Mouse (Mus musculus): ENCODE measurements around the gene Clec2h. TPM values are rescaled to one million over a fixed set of nuclear protein-coding genes. Genes with fewer than 3 reads are reported as not detected.
A peak's percentile ranks its signal among the peaks of the same experiment; 100 is the strongest.
"Not testable (repeated sequence)": the region's sequence is repeated elsewhere in the genome, so short reads cannot be mapped to it uniquely, and the experiment has no call there.

The Clec2h gene
- total and polyA plus RNA-seq, 3 experiments: not detected

DNA sequence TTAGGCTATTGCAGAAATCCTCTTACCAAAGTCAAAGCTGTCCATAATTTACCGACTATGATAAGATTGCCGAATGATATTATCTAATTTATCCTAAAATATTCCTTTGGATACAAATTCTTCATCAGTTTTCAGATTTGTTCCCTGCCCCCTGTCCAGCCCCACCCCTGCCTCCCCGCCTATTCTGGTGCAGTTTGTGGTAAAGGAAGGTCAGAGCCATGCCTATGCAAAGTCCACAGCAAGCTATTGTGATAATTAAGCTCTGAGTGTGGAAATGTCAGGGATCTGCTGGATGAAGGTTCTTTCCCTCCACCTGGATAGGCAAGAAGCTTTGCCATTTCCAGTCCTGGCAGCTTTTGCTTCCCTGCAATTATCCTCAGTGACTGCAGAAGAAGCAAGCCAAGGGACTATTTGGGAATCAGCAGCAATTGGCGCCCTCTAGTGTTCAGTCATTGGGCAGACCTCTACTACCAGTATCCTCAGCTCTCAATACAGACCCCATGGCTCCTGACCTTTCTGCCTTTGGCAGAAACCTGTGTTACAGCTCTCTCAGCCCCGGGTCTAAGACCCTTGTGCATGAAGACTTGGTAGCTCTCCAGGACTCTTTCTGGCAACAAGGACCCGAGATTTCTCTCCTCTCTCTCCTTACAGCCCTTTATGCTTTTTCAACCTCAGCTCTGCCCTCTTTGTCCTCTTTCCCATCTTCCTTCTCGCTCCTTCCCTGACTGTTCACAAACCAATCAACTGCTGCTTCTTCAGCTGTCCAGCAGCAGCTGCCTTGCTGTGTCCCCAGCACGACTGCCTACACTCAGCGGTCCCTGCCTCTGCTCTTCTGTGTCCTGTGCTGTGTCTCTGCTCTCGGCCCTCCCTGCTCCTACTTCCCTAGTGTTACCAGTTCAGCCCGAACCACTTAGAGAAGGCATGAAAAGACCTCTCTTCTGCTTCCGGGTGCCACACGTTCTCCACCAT, 32.1 kb upstream of the Clec2h start:
- not testable (repeated sequence) for H3K79me2 ChIP-seq (ENCODE audit: control insufficient read depth, insufficient read depth, low read length, poor library complexity); H3K9ac ChIP-seq (ENCODE audit: control insufficient read depth, low read depth, low read length, poor library complexity, severe bottlenecking); H3K9me3 ChIP-seq (replicated peaks; ENCODE audit: insufficient read depth, low read length); H3K27me3 ChIP-seq (ENCODE audit: control insufficient read depth in 1 of 2, insufficient read depth in 2 of 2, low read length in 2 of 2); H3K4me1 ChIP-seq (ENCODE audit: control insufficient read depth in 1 of 2, insufficient read depth in 2 of 2, low read length in 2 of 2); H3K36me3 ChIP-seq (ENCODE audit: control insufficient read depth in 1 of 2, insufficient read depth in 2 of 2, low read length in 2 of 2); H3K27ac ChIP-seq (ENCODE audit: control insufficient read depth, low read depth, low read length)
- peak; percentile 61 for DNase-seq (ENCODE audit: low read depth, low spot score)
- H3K4me3 ChIP-seq (ENCODE audit: control insufficient read depth in 1 of 2, insufficient read depth in 1 of 2, low read depth in 2 of 2, low read length in 2 of 2): peak overlapping the region in 1 of 2 experiments; percentile 19; a peak in 1 of 4 replicates
- TF ChIP-seq SMC3 (IDR thresholded peaks at IDR 0.05; ENCODE audit: low read depth, low read length) (peak; percentile 41; the same call in 1 of the 2 replicates), CTCF (IDR thresholded peaks at IDR 0.05 in 2 of 3, conservative IDR thresholded peaks at IDR 0.05 in 1 of 3; ENCODE audit: control insufficient read depth in 1 of 3, insufficient read depth in 1 of 3, low read depth in 2 of 3, low read length in 3 of 3, poor library complexity in 1 of 3, severe bottlenecking in 1 of 3) (peak; percentile 23 to 60 (median 53); a peak in 5 of 6 replicates), ZC3H11A (IDR thresholded peaks at IDR 0.05; ENCODE audit: low read depth, low read length) (0 out of 2 replicates have a peak, but pooled peaks have one; percentile 15), RAD21 (IDR thresholded peaks at IDR 0.05; ENCODE audit: low read depth, low read length) (peak; percentile 47)

DNA sequence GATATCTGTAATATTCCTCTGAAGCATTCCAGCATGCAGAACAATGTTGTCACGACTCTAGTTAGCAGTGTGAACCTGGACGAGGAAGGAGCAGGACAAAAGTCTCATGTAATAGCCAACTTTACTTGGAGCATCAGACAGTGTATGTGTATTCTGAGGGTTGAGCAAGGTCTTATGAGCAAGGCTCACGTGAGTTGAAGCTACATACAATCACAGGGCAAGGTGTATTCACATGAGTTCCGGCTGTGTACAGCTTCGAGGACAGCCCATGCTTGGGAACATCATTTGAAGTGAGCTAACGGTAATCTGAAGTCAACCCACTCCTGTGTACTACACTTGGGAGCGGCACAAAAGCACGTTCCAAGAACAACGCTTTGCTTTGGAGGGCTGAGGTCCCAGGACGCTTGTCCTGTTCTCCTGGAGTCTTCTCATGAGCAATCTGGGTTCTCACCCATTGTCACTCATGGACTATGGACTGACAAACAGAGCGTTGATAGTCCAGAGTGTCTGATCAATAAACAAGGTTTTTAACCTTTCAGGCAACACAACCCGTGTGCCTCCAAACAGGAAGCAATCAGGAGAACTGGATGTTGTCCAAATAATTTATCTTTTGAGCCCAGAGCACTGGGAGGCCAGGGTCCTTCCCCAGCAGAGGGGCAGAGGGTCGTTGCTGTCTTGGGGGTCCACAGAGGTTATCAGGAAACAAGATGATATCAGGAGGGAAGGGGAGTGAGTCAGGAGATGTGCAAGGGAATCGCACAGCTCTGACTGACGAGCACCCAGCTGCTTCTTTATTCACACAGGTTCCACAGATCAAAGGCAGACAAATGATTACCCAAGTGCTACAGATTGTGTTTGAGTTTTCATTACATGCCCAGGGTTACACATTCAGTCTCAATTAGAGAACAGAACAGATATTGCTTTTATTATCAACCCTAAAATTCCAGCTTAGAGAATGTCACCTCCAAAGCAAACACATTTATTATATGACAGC, 31.0 kb upstream of the Clec2h start:
- H3K36me3 ChIP-seq (ENCODE audit: control insufficient read depth in 1 of 2, insufficient read depth in 2 of 2, low read length in 2 of 2); DNase-seq (ENCODE audit: low read depth, low spot score); H3K79me2 ChIP-seq (ENCODE audit: control insufficient read depth, insufficient read depth, low read length, poor library complexity); H3K27ac ChIP-seq (ENCODE audit: control insufficient read depth, low read depth, low read length); H3K9ac ChIP-seq (ENCODE audit: control insufficient read depth, low read depth, low read length, poor library complexity, severe bottlenecking); H3K27me3 ChIP-seq (ENCODE audit: control insufficient read depth in 1 of 2, insufficient read depth in 2 of 2, low read length in 2 of 2); H3K4me1 ChIP-seq (ENCODE audit: control insufficient read depth in 1 of 2, insufficient read depth in 2 of 2, low read length in 2 of 2); H3K4me3 ChIP-seq (ENCODE audit: control insufficient read depth in 1 of 2, insufficient read depth in 1 of 2, low read depth in 2 of 2, low read length in 2 of 2); H3K9me3 ChIP-seq (replicated peaks; ENCODE audit: insufficient read depth, low read length): not testable (repeated sequence)

DNA sequence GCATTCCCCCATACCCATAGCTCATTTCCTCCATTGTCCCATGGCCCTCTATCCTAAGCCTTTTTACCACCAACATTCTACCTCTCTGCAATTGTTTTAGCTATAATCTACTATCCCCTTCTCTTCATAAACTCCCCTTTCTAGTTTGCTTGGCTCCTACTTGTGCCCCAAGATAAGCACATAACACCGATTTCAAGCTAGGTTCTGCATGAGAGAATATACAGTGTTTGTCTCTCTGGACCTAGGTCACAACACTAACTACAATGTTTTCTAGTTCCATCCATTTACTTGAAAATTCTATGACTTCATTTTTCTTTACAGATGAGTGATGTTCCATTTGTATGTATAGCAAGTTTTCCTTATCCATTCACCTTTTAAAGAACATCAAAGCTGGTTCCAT, 21.5 kb upstream of the Clec2h start:
- H3K4me1 ChIP-seq (ENCODE audit: control insufficient read depth in 1 of 2, insufficient read depth in 2 of 2, low read length in 2 of 2): no peaks in the 10 kb centered on the region
- no peak overlapping the region for H3K9ac ChIP-seq (ENCODE audit: control insufficient read depth, low read depth, low read length, poor library complexity, severe bottlenecking)
- TF ChIP-seq SIN3A (IDR thresholded peaks at IDR 0.05; ENCODE audit: low read length) (no peak), CTCF (IDR thresholded peaks at IDR 0.05 in 2 of 3, conservative IDR thresholded peaks at IDR 0.05 in 1 of 3; ENCODE audit: control insufficient read depth in 1 of 3, insufficient read depth in 1 of 3, low read depth in 2 of 3, low read length in 3 of 3, poor library complexity in 1 of 3, severe bottlenecking in 1 of 3) (no peak), JUND (IDR thresholded peaks at IDR 0.05; ENCODE audit: low read depth, low read length) (no peak), E2F4 (IDR thresholded peaks at IDR 0.05; ENCODE audit: borderline replicate concordance, low read depth, low read length) (no peak), GATA1 (IDR thresholded peaks at IDR 0.05; ENCODE audit: low read depth, low read length) (no peak), TBP (IDR thresholded peaks at IDR 0.05; ENCODE audit: low read depth, low read length) (no peak), POLR2AphosphoS5 (IDR thresholded peaks at IDR 0.05; ENCODE audit: borderline replicate concordance, low read depth, low read length) (no peak), MXI1 (IDR thresholded peaks at IDR 0.05; ENCODE audit: low read depth, low read length) (no peak), USF2 (IDR thresholded peaks at IDR 0.05; ENCODE audit: borderline replicate concordance in 1 of 2, insufficient read depth in 1 of 2, low read depth in 1 of 2, low read length in 2 of 2) (no peak)

More for the DNA sequence above, 21.5 kb upstream of the Clec2h start:
- H3K4me3 ChIP-seq (ENCODE audit: control insufficient read depth in 1 of 2, insufficient read depth in 1 of 2, low read depth in 2 of 2, low read length in 2 of 2): no peak overlapping the region
- H3K27ac ChIP-seq (ENCODE audit: control insufficient read depth, low read depth, low read length): no peak overlapping the region
- no peaks in the 10 kb centered on the region for H3K27me3 ChIP-seq (ENCODE audit: control insufficient read depth in 1 of 2, insufficient read depth in 2 of 2, low read length in 2 of 2)
- no peaks in the 10 kb centered on the region for H3K9me3 ChIP-seq (replicated peaks; ENCODE audit: insufficient read depth, low read length)
- H3K79me2 ChIP-seq (ENCODE audit: control insufficient read depth, insufficient read depth, low read length, poor library complexity): no peaks in the 10 kb centered on the region
- no peaks in the 10 kb centered on the region for H3K36me3 ChIP-seq (ENCODE audit: control insufficient read depth in 1 of 2, insufficient read depth in 2 of 2, low read length in 2 of 2)
- DNase-seq (ENCODE audit: low read depth, low spot score): no peak

Measured in MEL (cell line).